Mouse (Mus musculus) gastrocnemius, postnatal 36 days (tissue): Measurements from ENCODE around the gene Hormad2. TPM values are rescaled to one million over a fixed set of nuclear protein-coding genes. Genes with fewer than 3 reads are reported as not detected.

Experiments used
- DNase-seq, 2 experiments: peaks; one replicate each; pipeline ENCODE4 v3.0.0; 2022
- intact Hi-C: fragments of 180-260 bp; cut with DNase I; formaldehyde crosslinking; loops from one replicate; pipeline ENCODE4 v1.15.1; 2025
- total RNA-seq, 2 experiments: library from RNA; stranded (reverse); gene quantifications; 2 replicates each; pipeline ENCODE4 v1.2.3; 2021

Gene Hormad2
- total RNA-seq, 2 experiments from 2014 or later, result not detected

- DNase-seq, result no peak
- intact Hi-C loops, result no loop called here
Observed at GRCm38 (mm10) chr11:4366389-4366788, 74.5 kb downstream of the Hormad2 start.

GRCm38 (mm10) chr11:4355430-4355829 lies 85.5 kb downstream of the Hormad2 start:
- intact Hi-C loops, result no loop called here
- DNase-seq, result no peak

GRCm38 (mm10) chr11:4352637-4353036 lies 88.3 kb downstream of the Hormad2 start:
- no peak for DNase-seq
- intact Hi-C loops, result no loop called here

- intact Hi-C loops, result loop anchor here (10.0 kb wide), 1 partner anchor 79 kb away; no protein-coding TSS in a partner anchor
- no peak for DNase-seq
Observed at GRCm38 (mm10) chr11:4343926-4344325, 97.0 kb downstream of the Hormad2 start.

GRCm38 (mm10) chr11:4342027-4342426 lies 98.9 kb downstream of the Hormad2 start:
- DNase-seq, result no peak
- intact Hi-C loops, result loop anchor here (10.0 kb wide), 1 partner anchor 77 kb away; no protein-coding TSS in a partner anchor

- intact Hi-C loops, result loop anchor here (10.0 kb wide), 1 partner anchor 75 kb away; no protein-coding TSS in a partner anchor
Observed at GRCm38 (mm10) chr11:4340109-4340779, 100.7 kb downstream of the Hormad2 start.

GRCm38 (mm10) chr11:4339275-4339674 lies 101.6 kb downstream of the Hormad2 start:
- intact Hi-C loops, result no loop called here

More at GRCm38 (mm10) chr11:4340109-4340779, 100.7 kb downstream of the Hormad2 start:
- DNase-seq, result no peak

GRCm38 (mm10) chr11:4336693-4337283 lies 104.1 kb downstream of the Hormad2 start:
- DNase-seq, result no peak
- intact Hi-C loops, result no loop called here

More at GRCm38 (mm10) chr11:4339275-4339674, 101.6 kb downstream of the Hormad2 start:
- no peak for DNase-seq

- DNase-seq, result no peak
- intact Hi-C loops, result no loop called here
Observed at GRCm38 (mm10) chr11:4335810-4336692, 104.9 kb downstream of the Hormad2 start.

GRCm38 (mm10) chr11:4332961-4333360 lies 107.9 kb downstream of the Hormad2 start:
- intact Hi-C loops, result no loop called here
- DNase-seq, result no peak

- intact Hi-C loops, result no loop called here
- no peak for DNase-seq
Observed at GRCm38 (mm10) chr11:4328188-4328587, 112.7 kb downstream of the Hormad2 start.

- intact Hi-C loops, result no loop called here
- no peak for DNase-seq
Observed at GRCm38 (mm10) chr11:4323481-4323880, 117.4 kb downstream of the Hormad2 start.

- DNase-seq, result no peak
- intact Hi-C loops, result no loop called here
Observed at GRCm38 (mm10) chr11:4322943-4323342, 118.0 kb downstream of the Hormad2 start.

GRCm38 (mm10) chr11:4320876-4321275 lies 120.0 kb downstream of the Hormad2 start:
- DNase-seq, result no peak
- intact Hi-C loops, result no loop called here

- no peak for DNase-seq
- intact Hi-C loops, result no loop called here
Observed at GRCm38 (mm10) chr11:4319212-4319955, 121.5 kb downstream of the Hormad2 start.

- intact Hi-C loops, result no loop called here
- DNase-seq, result no peak
Observed at GRCm38 (mm10) chr11:4318011-4318410, 122.9 kb downstream of the Hormad2 start.

GRCm38 (mm10) chr11:4317287-4317686 lies 123.6 kb downstream of the Hormad2 start:
- intact Hi-C loops, result no loop called here
- no peak for DNase-seq

- DNase-seq, result no peak
- intact Hi-C loops, result no loop called here
Observed at GRCm38 (mm10) chr11:4312180-4312579, 128.7 kb downstream of the Hormad2 start.

- no peak for DNase-seq
- intact Hi-C loops, result no loop called here
Observed at GRCm38 (mm10) chr11:4310324-4310723, 130.6 kb downstream of the Hormad2 start.

GRCm38 (mm10) chr11:4309613-4310012 lies 131.3 kb downstream of the Hormad2 start:
- intact Hi-C loops, result no loop called here
- DNase-seq, result no peak
